Mouse (Mus musculus): ENCODE measurements around the gene Fancd2os. TPM values are rescaled to one million over a fixed set of nuclear protein-coding genes. Genes with fewer than 3 reads are reported as not detected.

Gene Fancd2os
- total and polyA plus RNA-seq, 2 experiments from 2014 or later, result not detected

- no peak for ATAC-seq
- TF ChIP-seq CTCF (IDR thresholded peaks at IDR 0.05; ENCODE audit: low read depth), result no peak
- Histone ChIP-seq H3K4me1 (ENCODE audit: insufficient read depth, low read length) (no peaks in the 10 kb centered on the region), H3K27me3 (ENCODE audit: insufficient read depth, low read length) (no peaks in the 10 kb centered on the region), H3K36me3 (ENCODE audit: insufficient read depth, low read length) (no peaks in the 10 kb centered on the region), H3K27ac (no peak overlapping the region), H3K4me2 (ENCODE audit: low read depth, low read length) (no peak overlapping the region), H3K4me3 (ENCODE audit: low read length) (no peak overlapping the region), H3K9me3 (ENCODE audit: low read length) (no peaks in the 10 kb centered on the region), H3K9ac (replicated peaks; ENCODE audit: low read length) (no peak overlapping the region)
- DNase-seq (ENCODE audit: low spot score), result no peak
- WGBS, result 82% methylated on average over 8 of the region's 8 CpGs
These were observed 42.1 kb upstream of the Fancd2os start for GRCm38 (mm10) chr6:113642605-113643004.

GRCm38 (mm10) chr6:113639201-113639600, 38.7 kb upstream of the Fancd2os start:
- Histone ChIP-seq H3K4me1 (ENCODE audit: insufficient read depth, low read length) (no peaks in the 10 kb centered on the region), H3K9me3 (ENCODE audit: low read length) (no peaks in the 10 kb centered on the region), H3K9ac (replicated peaks; ENCODE audit: low read length) (no peak overlapping the region), H3K27me3 (ENCODE audit: insufficient read depth, low read length) (no peaks in the 10 kb centered on the region), H3K27ac (no peak overlapping the region), H3K36me3 (ENCODE audit: insufficient read depth, low read length) (no peaks in the 10 kb centered on the region), H3K4me3 (ENCODE audit: low read length) (no peak overlapping the region), H3K4me2 (ENCODE audit: low read depth, low read length) (no peak overlapping the region; the same call in 1 of the 2 replicates)
- ATAC-seq (no peak), DNase-seq (ENCODE audit: low spot score) (no peak)
- 83% methylated on average over 4 of the region's 4 CpGs for whole genome bisulfite sequencing
- TF ChIP-seq CTCF (IDR thresholded peaks at IDR 0.05; ENCODE audit: low read depth), result no peak

- peak within 1 kb of the TSS; percentile 44 for H3K4me3 ChIP-seq (ENCODE audit: low read length)
- H3K4me2 ChIP-seq (ENCODE audit: low read depth, low read length), result peak within 1 kb of the TSS; percentile 70
- WGBS, result 8% methylated on average over 37 of the region's 37 CpGs
- DNase-seq (ENCODE audit: low spot score) (peak; percentile 95), ATAC-seq (peak; percentile 96)
- H3K9ac ChIP-seq (replicated peaks; ENCODE audit: low read length), result peak within 1 kb of the TSS; percentile 56
- no peak within 1 kb of the TSS for H3K27ac ChIP-seq
- H3K27me3 ChIP-seq (ENCODE audit: insufficient read depth, low read length), result no peaks in the 10 kb centered on the region
- TF ChIP-seq CTCF (IDR thresholded peaks at IDR 0.05; ENCODE audit: low read depth), result peak; percentile 98
- H3K9me3 ChIP-seq (ENCODE audit: low read length), result no peaks in the 10 kb centered on the region
- H3K4me1 ChIP-seq (ENCODE audit: insufficient read depth, low read length), result no peaks in the 10 kb centered on the region
- no peaks in the 10 kb centered on the region for H3K36me3 ChIP-seq (ENCODE audit: insufficient read depth, low read length)
These were observed 38.0 kb upstream of the Fancd2os start, which contains the start of gene Irak2 for GRCm38 (mm10) chr6:113638302-113639040. TSS of gene Irak2 (plus strand) at chr6:113638467.

GRCm38 (mm10) chr6:113632863-113633262, 32.3 kb upstream of the Fancd2os start:
- Histone ChIP-seq H3K36me3 (ENCODE audit: insufficient read depth, low read length) (peaks cover 38% of the 10 kb centered on the region), H3K4me1 (ENCODE audit: insufficient read depth, low read length) (no peaks in the 10 kb centered on the region), H3K9ac (replicated peaks; ENCODE audit: low read length) (no peak overlapping the region), H3K4me3 (ENCODE audit: low read length) (no peak overlapping the region), H3K4me2 (ENCODE audit: low read depth, low read length) (no peak overlapping the region), H3K27ac (no peak overlapping the region), H3K27me3 (ENCODE audit: insufficient read depth, low read length) (no peaks in the 10 kb centered on the region), H3K9me3 (ENCODE audit: low read length) (no peaks in the 10 kb centered on the region)
- no peak for TF ChIP-seq CTCF (IDR thresholded peaks at IDR 0.05; ENCODE audit: low read depth)
- WGBS, result 89% methylated on average over 4 of the region's 4 CpGs
- DNase-seq (ENCODE audit: low spot score) (no peak), ATAC-seq (peak; percentile 58; the same call in 1 of the 2 replicates)

GRCm38 (mm10) chr6:113630322-113630721, 29.8 kb upstream of the Fancd2os start:
- H3K4me2 ChIP-seq (ENCODE audit: low read depth, low read length), result no peak overlapping the region
- H3K9ac ChIP-seq (replicated peaks; ENCODE audit: low read length), result no peak overlapping the region
- H3K4me3 ChIP-seq (ENCODE audit: low read length), result no peak overlapping the region
- H3K27me3 ChIP-seq (ENCODE audit: insufficient read depth, low read length), result no peaks in the 10 kb centered on the region
- DNase-seq (ENCODE audit: low spot score), result no peak
- no peak for TF ChIP-seq CTCF (IDR thresholded peaks at IDR 0.05; ENCODE audit: low read depth)
- ATAC-seq, result no peak
- H3K36me3 ChIP-seq (ENCODE audit: insufficient read depth, low read length), result peaks cover 41% of the 10 kb centered on the region
- 86% methylated on average over 5 of the region's 5 CpGs for WGBS
- H3K9me3 ChIP-seq (ENCODE audit: low read length), result no peaks in the 10 kb centered on the region
- H3K4me1 ChIP-seq (ENCODE audit: insufficient read depth, low read length), result peaks cover under 1% of the 10 kb centered on the region; the same call in 1 of the 2 replicates
- H3K27ac ChIP-seq, result no peak overlapping the region

GRCm38 (mm10) chr6:113624989-113625770, 24.7 kb upstream of the Fancd2os start:
- Histone ChIP-seq H3K27ac (peak overlapping the region; percentile 89; the same call in 1 of the 2 replicates), H3K36me3 (ENCODE audit: insufficient read depth, low read length) (peaks cover 22% of the 10 kb centered on the region), H3K27me3 (ENCODE audit: insufficient read depth, low read length) (no peaks in the 10 kb centered on the region), H3K9ac (replicated peaks; ENCODE audit: low read length) (peak overlapping the region; percentile 64), H3K4me1 (ENCODE audit: insufficient read depth, low read length) (peaks cover 4% of the 10 kb centered on the region; the same call in 1 of the 2 replicates), H3K4me2 (ENCODE audit: low read depth, low read length) (peak overlapping the region; percentile 84), H3K4me3 (ENCODE audit: low read length) (peak overlapping the region; percentile 64), H3K9me3 (ENCODE audit: low read length) (no peaks in the 10 kb centered on the region)
- ATAC-seq (peak; percentile 14; the same call in 1 of the 2 replicates), DNase-seq (ENCODE audit: low spot score) (peak; percentile 53)
- no peak for TF ChIP-seq CTCF (IDR thresholded peaks at IDR 0.05; ENCODE audit: low read depth)
- 32% methylated on average over 5 of the region's 5 CpGs for WGBS

Measured in hindbrain, postnatal 0 days (tissue).